Mouse (Mus musculus) subcutaneous adipose tissue, adult 2 months (tissue): ENCODE measurements around the gene Cnot1. TPM values are rescaled to one million over a fixed set of nuclear protein-coding genes. Genes with fewer than 3 reads are reported as not detected.

Source experiments
- polyA plus RNA-seq: library from polyadenylated mRNA; depleted of rRNA; stranded (reverse); fragments of >200 nt; gene quantifications from 2 replicates; pipeline ENCODE4 v1.2.3, GENCODE M21; 2012; ENCODE audit warnings: low replicate concordance; rRNA removed

The Cnot1 gene
- 62.1 and 132 TPM in 2 replicates for polyA plus RNA-seq

GRCm38 (mm10) chr8:95807331-95807843 is at the start of gene Cnot1:
Gene Cnot1, minus strand, starts transcription at chr8:95807464.

GRCm38 (mm10) chr8:95853102-95853843 is 46.0 kb upstream of the Cnot1 start, which contains the start of gene Slc38a7:
Gene Slc38a7, minus strand, starts transcription at chr8:95853539.

GRCm38 (mm10) chr8:95825162-95825561 is 17.9 kb upstream of the Cnot1 start, which contains the start of gene Sap18b:
Gene Sap18b, plus strand, starts transcription at chr8:95825346.

GRCm38 (mm10) chr8:95715676-95716531 is 91.4 kb downstream of the Cnot1 start, which contains the start of gene Setd6:
Gene Setd6, plus strand, starts transcription at chr8:95715881.

GRCm38 (mm10) chr8:95676631-95677030 is 130.6 kb downstream of the Cnot1 start, which contains the start of gene Ndrg4:
Gene Ndrg4, plus strand, starts transcription at chr8:95676980.

Other genes starting within 250 kb of the Cnot1 start
- not detected in 2 replicates for gene Prss54, start 231.1 kb downstream of the Cnot1 start, polyA plus RNA-seq
- 1.3 and 4.2 TPM in 2 replicates for gene Gins3, start 174.0 kb downstream of the Cnot1 start, polyA plus RNA-seq
- 18.1 and 46.3 TPM in 2 replicates for gene Ndrg4, start 130.5 kb downstream of the Cnot1 start, polyA plus RNA-seq
- gene Setd6, start 91.6 kb downstream of the Cnot1 start, polyA plus RNA-seq = 9.6 and 16.5 TPM in 2 replicates
- gene Sap18b, start 17.9 kb upstream of the Cnot1 start, polyA plus RNA-seq = 33.5 and 44.4 TPM in 2 replicates
- gene Slc38a7, start 46.1 kb upstream of the Cnot1 start, polyA plus RNA-seq = 28.2 and 36.2 TPM in 2 replicates
- gene Got2, start 81.1 kb upstream of the Cnot1 start, polyA plus RNA-seq = 47.3 and 98.5 TPM in 2 replicates